Mouse (Mus musculus): ENCODE results near the gene Arhgef17. TPM values are rescaled to one million over a fixed set of nuclear protein-coding genes. Genes with fewer than 3 reads are reported as not detected.

The Arhgef17 gene
- polyA plus RNA-seq, 1 experiment: 11.1 TPM

DNA sequence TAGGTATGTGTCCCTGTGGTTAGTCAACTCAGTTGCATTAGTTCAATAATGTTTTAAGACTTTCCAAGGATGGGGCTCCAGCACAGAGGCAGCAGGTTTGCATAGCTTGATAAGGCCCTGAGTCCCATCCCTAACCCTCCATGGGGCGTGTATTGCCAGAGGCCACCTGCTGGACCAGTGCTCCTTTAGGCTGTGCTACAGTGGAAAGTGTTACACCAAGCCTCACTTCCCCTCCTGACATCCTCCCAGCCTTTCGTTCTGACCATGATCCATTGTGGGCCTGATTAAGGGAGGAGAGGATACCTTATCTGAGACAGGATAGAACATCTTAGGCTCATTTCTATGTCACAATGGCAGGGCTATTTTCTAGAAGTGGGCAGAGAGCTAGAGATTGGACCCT is 88.0 kb downstream of the Arhgef17 start:
- Histone ChIP-seq H3K27ac (ENCODE audit: control insufficient read depth, insufficient read depth, low read length) (no peak overlapping the region), H3K36me3 (ENCODE audit: control insufficient read depth, insufficient read depth, low read length) (peaks cover 5% of the 10 kb centered on the region; the same call in 1 of the 2 replicates), H3K4me1 (replicated peaks; ENCODE audit: control insufficient read depth, insufficient read depth, low read length) (peaks cover 9% of the 10 kb centered on the region), H3K4me3 (ENCODE audit: control insufficient read depth, insufficient read depth, low read length) (no peak overlapping the region), H3K27me3 (ENCODE audit: control insufficient read depth, insufficient read depth, low read length) (no peaks in the 10 kb centered on the region)
- no peak for TF ChIP-seq POLR2A (IDR thresholded peaks at IDR 0.05; ENCODE audit: control insufficient read depth, extremely low read depth, insufficient read depth, low read length, poor library complexity)
- TF ChIP-seq CTCF (IDR thresholded peaks at IDR 0.05; ENCODE audit: borderline replicate concordance, control insufficient read depth, extremely low read depth, insufficient read depth, low read length, poor library complexity): no peak
- DNase-seq: no peak
- WGBS: 98% methylated on average over 2 of the region's 2 CpGs

DNA sequence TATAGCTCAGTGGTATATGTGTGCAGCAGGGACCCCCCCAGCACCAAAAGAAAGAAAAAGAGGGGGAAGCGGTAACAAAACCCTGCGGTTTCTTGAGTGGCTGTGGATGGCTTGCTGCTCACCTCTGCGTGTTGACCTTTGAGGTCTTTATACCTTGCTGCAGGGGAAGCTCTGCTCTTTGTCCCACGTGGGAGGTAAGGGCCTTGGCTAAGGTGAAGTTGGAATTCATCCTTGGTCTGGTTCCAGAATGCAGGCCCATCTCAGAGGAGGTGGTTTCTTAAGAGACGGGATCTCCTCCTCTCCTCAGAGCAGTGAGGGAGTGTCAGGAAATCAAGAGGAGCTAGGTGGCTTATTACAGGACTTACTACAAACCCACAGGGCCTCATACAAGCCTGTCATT is 89.7 kb downstream of the Arhgef17 start:
- H3K27me3 ChIP-seq (ENCODE audit: control insufficient read depth, insufficient read depth, low read length): no peaks in the 10 kb centered on the region
- H3K27ac ChIP-seq (ENCODE audit: control insufficient read depth, insufficient read depth, low read length): no peak overlapping the region; the same call in 1 of the 2 replicates
- H3K4me3 ChIP-seq (ENCODE audit: control insufficient read depth, insufficient read depth, low read length): no peak overlapping the region
- WGBS: 92% methylated on average over 5 of the region's 5 CpGs
- peaks cover 9% of the 10 kb centered on the region for H3K4me1 ChIP-seq (replicated peaks; ENCODE audit: control insufficient read depth, insufficient read depth, low read length)
- no peaks in the 10 kb centered on the region for H3K36me3 ChIP-seq (ENCODE audit: control insufficient read depth, insufficient read depth, low read length)
- TF ChIP-seq POLR2A (IDR thresholded peaks at IDR 0.05; ENCODE audit: control insufficient read depth, extremely low read depth, insufficient read depth, low read length, poor library complexity): no peak
- TF ChIP-seq CTCF (IDR thresholded peaks at IDR 0.05; ENCODE audit: borderline replicate concordance, control insufficient read depth, extremely low read depth, insufficient read depth, low read length, poor library complexity): no peak
- no peak for DNase-seq

DNA sequence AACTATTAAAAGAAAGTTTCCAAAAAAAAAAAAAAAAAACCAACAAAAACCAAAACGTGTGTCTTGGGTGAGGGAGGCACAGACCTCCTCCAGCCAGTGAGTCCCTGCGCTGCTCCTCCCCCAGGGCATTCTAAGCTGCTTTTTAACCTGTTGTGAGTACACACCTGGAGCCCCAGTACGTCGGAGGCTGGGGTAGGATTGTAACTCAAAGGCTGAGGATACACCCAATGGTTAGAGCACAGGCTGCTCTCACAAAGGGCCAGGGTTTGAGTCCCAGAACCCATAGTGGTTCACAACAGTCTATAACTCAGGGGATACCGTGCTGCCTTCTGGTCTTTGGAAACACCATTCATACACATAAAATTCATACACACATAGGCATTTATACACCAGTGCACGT is 90.3 kb downstream of the Arhgef17 start:
- no peaks in the 10 kb centered on the region for H3K27me3 ChIP-seq (ENCODE audit: control insufficient read depth, insufficient read depth, low read length)
- DNase-seq: no peak
- peaks cover 9% of the 10 kb centered on the region for H3K4me1 ChIP-seq (replicated peaks; ENCODE audit: control insufficient read depth, insufficient read depth, low read length)
- WGBS: 91% methylated on average over 6 of the region's 6 CpGs
- H3K36me3 ChIP-seq (ENCODE audit: control insufficient read depth, insufficient read depth, low read length): no peaks in the 10 kb centered on the region
- no peak overlapping the region; the same call in 1 of the 2 replicates for H3K27ac ChIP-seq (ENCODE audit: control insufficient read depth, insufficient read depth, low read length)
- TF ChIP-seq CTCF (IDR thresholded peaks at IDR 0.05; ENCODE audit: borderline replicate concordance, control insufficient read depth, extremely low read depth, insufficient read depth, low read length, poor library complexity) (no peak), POLR2A (IDR thresholded peaks at IDR 0.05; ENCODE audit: control insufficient read depth, extremely low read depth, insufficient read depth, low read length, poor library complexity) (no peak)
- no peak overlapping the region for H3K4me3 ChIP-seq (ENCODE audit: control insufficient read depth, insufficient read depth, low read length)

DNA sequence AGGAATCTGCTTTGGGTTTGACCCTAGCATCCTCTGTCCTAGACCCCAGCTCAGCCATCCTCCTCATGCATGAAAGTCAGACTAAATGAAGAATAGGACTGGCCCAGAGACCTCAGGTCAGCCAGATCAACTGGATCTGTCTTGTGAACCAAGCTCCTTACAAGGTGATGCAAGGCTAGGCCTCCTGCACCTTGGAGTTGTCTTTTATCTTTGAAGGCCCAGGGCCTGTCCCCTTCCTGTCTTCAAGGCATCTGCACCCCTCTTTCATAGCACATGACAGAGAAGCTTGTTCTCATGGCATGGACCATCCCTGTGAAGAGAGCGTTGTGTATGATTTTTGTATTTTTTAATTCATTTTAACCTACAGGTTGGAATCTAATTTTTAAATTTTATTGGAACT is 91.0 kb downstream of the Arhgef17 start:
- H3K4me1 ChIP-seq (replicated peaks; ENCODE audit: control insufficient read depth, insufficient read depth, low read length): peaks cover 5% of the 10 kb centered on the region
- no peak overlapping the region for H3K27ac ChIP-seq (ENCODE audit: control insufficient read depth, insufficient read depth, low read length)
- no peak overlapping the region for H3K4me3 ChIP-seq (ENCODE audit: control insufficient read depth, insufficient read depth, low read length)
- TF ChIP-seq POLR2A (IDR thresholded peaks at IDR 0.05; ENCODE audit: control insufficient read depth, extremely low read depth, insufficient read depth, low read length, poor library complexity): no peak
- no peak for TF ChIP-seq CTCF (IDR thresholded peaks at IDR 0.05; ENCODE audit: borderline replicate concordance, control insufficient read depth, extremely low read depth, insufficient read depth, low read length, poor library complexity)
- H3K36me3 ChIP-seq (ENCODE audit: control insufficient read depth, insufficient read depth, low read length): no peaks in the 10 kb centered on the region; the same call in 1 of the 2 replicates
- no peak for DNase-seq
- H3K27me3 ChIP-seq (ENCODE audit: control insufficient read depth, insufficient read depth, low read length): no peaks in the 10 kb centered on the region
- 95% methylated on average over 1 of the region's 1 CpGs for WGBS

DNA sequence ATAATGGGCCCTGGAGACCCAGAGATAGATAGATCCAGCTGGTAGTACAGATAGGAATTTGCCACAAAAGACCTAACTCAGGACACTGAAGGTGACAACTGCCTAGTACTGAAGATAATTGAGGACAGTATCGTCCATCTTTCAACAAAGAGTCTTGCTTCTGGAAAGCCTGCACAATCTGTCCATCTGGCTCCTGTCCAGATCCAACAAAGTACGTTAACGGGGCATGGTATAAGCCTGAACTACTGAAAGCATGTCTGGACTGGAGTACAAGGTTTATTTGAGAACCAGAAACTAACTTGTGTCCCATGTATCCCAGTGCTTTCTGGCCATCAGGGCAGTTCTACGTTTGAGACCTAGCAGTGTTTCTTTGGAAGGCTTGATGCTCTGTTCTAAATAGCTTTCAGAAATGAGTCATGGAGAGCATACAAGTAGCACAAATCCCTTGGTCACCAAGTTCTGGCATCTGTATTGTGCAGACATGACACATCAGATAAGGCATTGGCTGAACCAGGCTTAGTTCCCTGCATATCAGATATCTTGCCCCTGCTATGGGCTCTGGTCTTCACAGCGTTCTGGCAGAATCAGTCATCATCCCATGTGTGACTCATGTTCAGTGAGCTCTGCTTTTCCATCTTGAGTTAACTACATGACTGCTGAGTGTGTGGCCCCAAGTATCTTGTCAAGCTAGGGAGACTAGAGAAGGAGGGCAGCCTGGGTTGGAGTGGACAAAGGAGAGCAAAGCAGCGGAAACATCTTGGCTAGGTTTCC is 92.1 kb downstream of the Arhgef17 start:
- Histone ChIP-seq H3K4me1 (replicated peaks; ENCODE audit: control insufficient read depth, insufficient read depth, low read length) (no peaks in the 10 kb centered on the region; the same call in 1 of the 2 replicates), H3K4me3 (ENCODE audit: control insufficient read depth, insufficient read depth, low read length) (no peak overlapping the region), H3K27ac (ENCODE audit: control insufficient read depth, insufficient read depth, low read length) (no peak overlapping the region), H3K27me3 (ENCODE audit: control insufficient read depth, insufficient read depth, low read length) (no peaks in the 10 kb centered on the region), H3K36me3 (ENCODE audit: control insufficient read depth, insufficient read depth, low read length) (no peaks in the 10 kb centered on the region; the same call in 1 of the 2 replicates)
- no peak for TF ChIP-seq POLR2A (IDR thresholded peaks at IDR 0.05; ENCODE audit: control insufficient read depth, extremely low read depth, insufficient read depth, low read length, poor library complexity)
- no peak for TF ChIP-seq CTCF (IDR thresholded peaks at IDR 0.05; ENCODE audit: borderline replicate concordance, control insufficient read depth, extremely low read depth, insufficient read depth, low read length, poor library complexity)
- 93% methylated on average over 6 of the region's 6 CpGs for WGBS
- no peak for DNase-seq

DNA sequence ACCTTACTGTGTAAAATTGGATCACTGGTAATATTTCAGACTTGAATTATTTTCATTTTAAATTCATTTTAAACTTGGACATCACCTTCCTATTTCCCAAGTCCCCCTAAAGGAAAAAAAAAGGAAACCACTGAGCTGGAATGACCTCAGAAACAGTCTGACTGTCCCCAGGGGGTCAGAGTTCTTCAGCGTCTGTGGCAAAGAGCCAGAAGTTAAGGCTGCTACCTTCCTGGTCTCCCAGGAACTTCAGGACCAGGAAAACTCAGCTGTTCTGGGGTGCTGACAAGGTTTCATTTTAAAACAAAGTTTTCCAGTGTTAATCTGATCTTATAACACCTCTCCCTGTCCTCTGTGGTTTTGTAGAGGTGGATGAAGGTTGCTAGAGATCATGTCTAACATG is 94.2 kb downstream of the Arhgef17 start:
- TF ChIP-seq CTCF (IDR thresholded peaks at IDR 0.05; ENCODE audit: borderline replicate concordance, control insufficient read depth, extremely low read depth, insufficient read depth, low read length, poor library complexity) (no peak), POLR2A (IDR thresholded peaks at IDR 0.05; ENCODE audit: control insufficient read depth, extremely low read depth, insufficient read depth, low read length, poor library complexity) (no peak)
- 89% methylated on average over 1 of the region's 1 CpGs for WGBS
- Histone ChIP-seq H3K4me1 (replicated peaks; ENCODE audit: control insufficient read depth, insufficient read depth, low read length) (no peaks in the 10 kb centered on the region; the same call in 1 of the 2 replicates), H3K4me3 (ENCODE audit: control insufficient read depth, insufficient read depth, low read length) (no peak overlapping the region), H3K27me3 (ENCODE audit: control insufficient read depth, insufficient read depth, low read length) (no peaks in the 10 kb centered on the region), H3K27ac (ENCODE audit: control insufficient read depth, insufficient read depth, low read length) (no peak overlapping the region), H3K36me3 (ENCODE audit: control insufficient read depth, insufficient read depth, low read length) (no peaks in the 10 kb centered on the region; the same call in 1 of the 2 replicates)
- no peak for DNase-seq
